Mouse (Mus musculus) heart, postnatal 0 days (tissue): ENCODE results near the gene Prox1.
A peak's percentile ranks its signal among the peaks of the same experiment; 100 is the strongest.

Source experiments
- CTCF ChIP-seq: IDR thresholded peaks from 2 replicates; pipeline ENCODE4 v1.5.1; 2016; ENCODE audit warnings: antibody characterized with exemption, control low read depth, low read depth
- EP300 ChIP-seq: IDR thresholded peaks from 2 replicates; pipeline ENCODE4 v1.6.1; 2016; ENCODE audit warnings: antibody characterized with exemption, low read depth

DNA sequence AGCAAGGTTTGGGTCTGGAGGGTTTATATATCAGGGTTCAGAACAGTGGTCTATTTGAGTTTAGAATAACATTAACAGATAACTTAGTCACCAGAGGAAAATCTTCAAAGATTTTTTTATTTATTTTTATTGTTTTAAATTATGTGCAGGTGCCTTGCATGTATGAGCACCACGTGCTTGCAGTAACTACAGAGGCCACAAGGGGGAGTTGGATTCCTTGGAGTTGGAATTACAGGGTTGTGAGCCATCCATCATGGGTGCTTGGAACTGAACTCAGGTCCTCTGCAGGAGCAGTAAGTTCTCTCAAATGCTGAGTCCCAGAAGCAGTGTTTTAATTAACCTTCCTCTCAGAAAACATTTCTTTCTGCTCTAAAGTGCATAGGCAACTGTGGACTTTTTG is 54.5 kb downstream of the Prox1 start:
- no peak for TF ChIP-seq EP300
- peak; percentile 13 for TF ChIP-seq CTCF
